Mouse (Mus musculus) forebrain, embryonic 12.5 days (tissue): Measurements from ENCODE around the gene Arhgef18. TPM values are rescaled to one million over a fixed set of nuclear protein-coding genes. Genes with fewer than 3 reads are reported as not detected.

Experiments used
- ATAC-seq: fragments of 200-750 bp; cut with Nextera tagmentation; 2 replicates; pipeline ENCODE4 v1.8.0; 2017; ENCODE audit warnings: moderate TSS enrichment; ENCODE audit not compliant: low FRiP score
- H3K27ac ChIP-seq: fragments of 300-500 bp; sonication (generic); 2 replicates; pipeline ENCODE4 v1.5.1; 2016; ENCODE audit warnings: mild to moderate bottlenecking
- H3K27me3 ChIP-seq: fragments of 300-500 bp; sonication (generic); 2 replicates; pipeline ENCODE4 v1.6.1; 2016; ENCODE audit warnings: mild to moderate bottlenecking
- H3K36me3 ChIP-seq: fragments of 300-500 bp; sonication (generic); replicated peaks from 2 replicates; pipeline ENCODE4 v1.6.1; 2016; ENCODE audit warnings: mild to moderate bottlenecking
- H3K4me1 ChIP-seq: fragments of 300-500 bp; sonication (generic); 2 replicates; pipeline ENCODE4 v1.6.1; 2016
- H3K4me2 ChIP-seq: fragments of 300-500 bp; sonication (generic); 2 replicates; pipeline ENCODE4 v1.6.1; 2016; ENCODE audit warnings: mild to moderate bottlenecking, moderate library complexity
- H3K4me3 ChIP-seq: fragments of 300-500 bp; sonication (generic); replicated peaks from 2 replicates; pipeline ENCODE4 v1.5.1; 2016; ENCODE audit warnings: mild to moderate bottlenecking
- H3K9ac ChIP-seq: fragments of 300-500 bp; sonication (generic); 2 replicates; pipeline ENCODE4 v1.6.1; 2016; ENCODE audit warnings: mild to moderate bottlenecking
- H3K9me3 ChIP-seq: fragments of 300-500 bp; sonication (generic); 2 replicates; pipeline ENCODE4 v1.6.1; 2016
- WGBS: fragments of 180-500 bp; shearing (Covaris S2); methylation state at CpG from one replicate; pipeline ENCODE4 v1.1.7; 2016; 5-methylcytosine and 5-hydroxymethylcytosine counted together
- polyA plus RNA-seq: library from polyadenylated mRNA; unstranded; fragments of >200 nt; fragmentation: Nextera tagmentation; extraction: Ambion mirVana; gene quantifications from 2 replicates; pipeline ENCODE4 v1.2.1, GENCODE M21; 2016

The Arhgef18 gene
- polyA plus RNA-seq, 1 experiment from 2014 or later = 13.4 TPM

- Histone ChIP-seq H3K4me2 (no peak overlapping the region), H3K4me1 (no peaks in the 10 kb centered on the region), H3K27ac (no peak overlapping the region), H3K9ac (no peak overlapping the region), H3K9me3 (no peaks in the 10 kb centered on the region), H3K36me3 (no peaks in the 10 kb centered on the region), H3K4me3 (no peak overlapping the region), H3K27me3 (no peaks in the 10 kb centered on the region)
- no peak for ATAC-seq
- WGBS = 87% methylated on average over 5 of the region's 5 CpGs
Measured at GRCm38 (mm10) chr8:3367086-3367485, 25.7 kb upstream of the Arhgef18 start.

GRCm38 (mm10) chr8:3368091-3368490 is 24.7 kb upstream of the Arhgef18 start:
- H3K9ac ChIP-seq = no peak overlapping the region
- no peaks in the 10 kb centered on the region for H3K36me3 ChIP-seq
- no peak overlapping the region for H3K4me2 ChIP-seq
- H3K27me3 ChIP-seq = no peaks in the 10 kb centered on the region
- H3K27ac ChIP-seq = no peak overlapping the region
- WGBS = 89% methylated on average over 1 of the region's 1 CpGs
- H3K9me3 ChIP-seq = no peaks in the 10 kb centered on the region
- H3K4me1 ChIP-seq = no peaks in the 10 kb centered on the region
- H3K4me3 ChIP-seq = no peak overlapping the region
- no peak for ATAC-seq

- Histone ChIP-seq H3K9me3 (no peaks in the 10 kb centered on the region), H3K27ac (no peak overlapping the region), H3K27me3 (no peaks in the 10 kb centered on the region), H3K4me2 (no peak overlapping the region), H3K36me3 (no peaks in the 10 kb centered on the region), H3K9ac (no peak overlapping the region), H3K4me3 (no peak overlapping the region), H3K4me1 (no peaks in the 10 kb centered on the region)
- no peak for ATAC-seq
Measured at GRCm38 (mm10) chr8:3375748-3376147, 17.1 kb upstream of the Arhgef18 start.

- Histone ChIP-seq H3K4me1 (no peaks in the 10 kb centered on the region), H3K27ac (no peak overlapping the region), H3K9me3 (no peaks in the 10 kb centered on the region), H3K4me2 (no peak overlapping the region), H3K36me3 (no peaks in the 10 kb centered on the region), H3K9ac (no peak overlapping the region), H3K4me3 (no peak overlapping the region), H3K27me3 (no peaks in the 10 kb centered on the region)
- 80% methylated on average over 11 of the region's 11 CpGs for WGBS
- no peak for ATAC-seq
Measured at GRCm38 (mm10) chr8:3376641-3377274, 16.0 kb upstream of the Arhgef18 start.

GRCm38 (mm10) chr8:3387286-3387685 is 5.5 kb upstream of the Arhgef18 start:
- H3K4me3 ChIP-seq = no peak overlapping the region
- 37% methylated on average over 6 of the region's 6 CpGs for WGBS
- H3K27me3 ChIP-seq = no peaks in the 10 kb centered on the region
- H3K27ac ChIP-seq = no peak overlapping the region
- no peak overlapping the region for H3K4me2 ChIP-seq
- H3K4me1 ChIP-seq = peaks cover 1% of the 10 kb centered on the region
- peak; percentile 11; the same call in 1 of the 2 replicates for ATAC-seq
- H3K9me3 ChIP-seq = no peaks in the 10 kb centered on the region
- H3K36me3 ChIP-seq = no peaks in the 10 kb centered on the region
- no peak overlapping the region for H3K9ac ChIP-seq

GRCm38 (mm10) chr8:3388591-3389338 is 4.0 kb upstream of the Arhgef18 start:
- Histone ChIP-seq H3K36me3 (no peaks in the 10 kb centered on the region), H3K4me3 (no peak overlapping the region), H3K27ac (no peak overlapping the region), H3K4me2 (no peak overlapping the region), H3K9me3 (no peaks in the 10 kb centered on the region), H3K4me1 (peaks cover 10% of the 10 kb centered on the region), H3K9ac (no peak overlapping the region), H3K27me3 (no peaks in the 10 kb centered on the region)
- no peak for ATAC-seq
- 83% methylated on average over 9 of the region's 9 CpGs for WGBS

- Histone ChIP-seq H3K27ac (no peak overlapping the region), H3K27me3 (no peaks in the 10 kb centered on the region), H3K9ac (no peak overlapping the region), H3K36me3 (no peaks in the 10 kb centered on the region), H3K4me3 (no peak overlapping the region), H3K4me2 (no peak overlapping the region), H3K9me3 (no peaks in the 10 kb centered on the region), H3K4me1 (peaks cover 17% of the 10 kb centered on the region)
- ATAC-seq = no peak
- WGBS = 100% methylated on average over 1 of the region's 1 CpGs
Measured at GRCm38 (mm10) chr8:3389506-3389905, 3.3 kb upstream of the Arhgef18 start.

- 63% methylated on average over 4 of the region's 4 CpGs for WGBS
- no peak; the same call in 1 of the 2 replicates for ATAC-seq
- no peak overlapping the region for H3K27ac ChIP-seq
- peak overlapping the region; percentile 79 for H3K9ac ChIP-seq
- no peaks in the 10 kb centered on the region for H3K36me3 ChIP-seq
- H3K4me1 ChIP-seq = peaks cover 31% of the 10 kb centered on the region
- H3K27me3 ChIP-seq = no peaks in the 10 kb centered on the region
- H3K4me2 ChIP-seq = peak overlapping the region; percentile 79
- no peaks in the 10 kb centered on the region for H3K9me3 ChIP-seq
- H3K4me3 ChIP-seq = peak overlapping the region; percentile 76
Measured at GRCm38 (mm10) chr8:3392293-3392692, 513 bp upstream of the Arhgef18 start.

GRCm38 (mm10) chr8:3394600-3394999 is 1.8 kb downstream of the Arhgef18 start:
- 5% methylated on average over 6 of the region's 6 CpGs for WGBS
- H3K9me3 ChIP-seq = no peaks in the 10 kb centered on the region
- no peak overlapping the region for H3K4me3 ChIP-seq
- no peaks in the 10 kb centered on the region for H3K27me3 ChIP-seq
- H3K4me1 ChIP-seq = peaks cover 31% of the 10 kb centered on the region
- ATAC-seq = no peak
- H3K36me3 ChIP-seq = peaks cover 2% of the 10 kb centered on the region; the same call in 1 of the 2 replicates
- peak overlapping the region; percentile 17; the same call in 1 of the 2 replicates for H3K9ac ChIP-seq
- H3K27ac ChIP-seq = peak overlapping the region; percentile 36; the same call in 1 of the 2 replicates
- H3K4me2 ChIP-seq = peak overlapping the region; percentile 79

- H3K9ac ChIP-seq = 0 out of 2 replicates have a peak overlapping the region, but pooled peaks have one; percentile 33
- peaks cover 2% of the 10 kb centered on the region; the same call in 1 of the 2 replicates for H3K36me3 ChIP-seq
- H3K4me3 ChIP-seq = no peak overlapping the region
- H3K27me3 ChIP-seq = no peaks in the 10 kb centered on the region
- peak overlapping the region; percentile 36; the same call in 1 of the 2 replicates for H3K27ac ChIP-seq
- H3K9me3 ChIP-seq = no peaks in the 10 kb centered on the region
- peaks cover 31% of the 10 kb centered on the region for H3K4me1 ChIP-seq
- no peak for ATAC-seq
- peak overlapping the region; percentile 79 for H3K4me2 ChIP-seq
- WGBS = 5% methylated on average over 4 of the region's 4 CpGs
Measured at GRCm38 (mm10) chr8:3395246-3395645, 2.4 kb downstream of the Arhgef18 start.

- H3K4me1 ChIP-seq = peaks cover 27% of the 10 kb centered on the region
- H3K27me3 ChIP-seq = no peaks in the 10 kb centered on the region
- peaks cover 2% of the 10 kb centered on the region; the same call in 1 of the 2 replicates for H3K36me3 ChIP-seq
- H3K27ac ChIP-seq = no peak overlapping the region
- no peaks in the 10 kb centered on the region for H3K9me3 ChIP-seq
- no peak overlapping the region for H3K9ac ChIP-seq
- H3K4me3 ChIP-seq = no peak overlapping the region
- ATAC-seq = no peak
- H3K4me2 ChIP-seq = no peak overlapping the region
- WGBS = 98% methylated on average over 3 of the region's 3 CpGs
Measured at GRCm38 (mm10) chr8:3397597-3397996, 4.8 kb downstream of the Arhgef18 start.

GRCm38 (mm10) chr8:3400509-3400908 is 7.7 kb downstream of the Arhgef18 start:
- Histone ChIP-seq H3K4me1 (peaks cover 4% of the 10 kb centered on the region), H3K36me3 (peaks cover 2% of the 10 kb centered on the region; the same call in 1 of the 2 replicates), H3K27me3 (no peaks in the 10 kb centered on the region), H3K4me2 (no peak overlapping the region), H3K27ac (no peak overlapping the region), H3K9me3 (no peaks in the 10 kb centered on the region), H3K4me3 (no peak overlapping the region), H3K9ac (no peak overlapping the region)
- no peak for ATAC-seq
- 30% methylated on average over 2 of the region's 2 CpGs for WGBS
